Mouse (Mus musculus) heart, embryonic 15.5 days (tissue): Measurements from ENCODE around the gene Grsf1. TPM values are rescaled to one million over a fixed set of nuclear protein-coding genes. Genes with fewer than 3 reads are reported as not detected.

ENCODE experiments used
- ATAC-seq: fragments of 200-750 bp; cut with Nextera tagmentation; replicated peaks from 2 replicates; pipeline ENCODE4 v1.8.0; 2017; ENCODE audit warnings: low read depth, moderate TSS enrichment; ENCODE audit not compliant: insufficient number of reproducible peaks, insufficient read depth, low FRiP score
- H3K27ac ChIP-seq: fragments of 300-500 bp; sonication (generic); 2 replicates; pipeline ENCODE4 v1.5.1; 2015; ENCODE audit warnings: mild to moderate bottlenecking, inconsistent platforms
- H3K27me3 ChIP-seq: fragments of 300-500 bp; sonication (generic); 2 replicates; pipeline ENCODE4 v1.6.1; 2015; ENCODE audit warnings: inconsistent platforms
- H3K36me3 ChIP-seq: fragments of 300-500 bp; sonication (generic); 2 replicates; pipeline ENCODE4 v1.6.1; 2015; ENCODE audit warnings: mild to moderate bottlenecking, inconsistent platforms
- H3K4me1 ChIP-seq: fragments of 300-500 bp; sonication (generic); replicated peaks from 2 replicates; pipeline ENCODE4 v1.6.1; 2015; ENCODE audit warnings: inconsistent platforms
- H3K4me2 ChIP-seq: fragments of 300-500 bp; sonication (generic); 2 replicates; pipeline ENCODE4 v1.6.1; 2015; ENCODE audit warnings: inconsistent platforms, mild to moderate bottlenecking, moderate library complexity
- H3K4me3 ChIP-seq: fragments of 300-500 bp; sonication (generic); 2 replicates; pipeline ENCODE4 v1.5.1; 2015; ENCODE audit warnings: mild to moderate bottlenecking, inconsistent platforms
- H3K9ac ChIP-seq: fragments of 300-500 bp; sonication (generic); 2 replicates; pipeline ENCODE4 v1.6.1; 2015; ENCODE audit warnings: mild to moderate bottlenecking, inconsistent platforms
- H3K9me3 ChIP-seq: fragments of 300-500 bp; sonication (generic); replicated peaks from 2 replicates; pipeline ENCODE4 v1.6.1; 2016; ENCODE audit warnings: inconsistent platforms
- WGBS: fragments of 180-500 bp; shearing (Covaris S2); methylation state at CpG from one replicate; pipeline ENCODE4 v1.1.7; 2015; ENCODE audit warnings: mixed read lengths; 5-methylcytosine and 5-hydroxymethylcytosine counted together
- polyA plus RNA-seq: library from polyadenylated mRNA; unstranded; fragments of >200 nt; fragmentation: Nextera tagmentation; extraction: Ambion mirVana; gene quantifications from 2 replicates; pipeline ENCODE4 v1.2.1, GENCODE M21; 2015

The Grsf1 gene
- polyA plus RNA-seq, 1 experiment from 2014 or later, result 67.4 TPM

DNA sequence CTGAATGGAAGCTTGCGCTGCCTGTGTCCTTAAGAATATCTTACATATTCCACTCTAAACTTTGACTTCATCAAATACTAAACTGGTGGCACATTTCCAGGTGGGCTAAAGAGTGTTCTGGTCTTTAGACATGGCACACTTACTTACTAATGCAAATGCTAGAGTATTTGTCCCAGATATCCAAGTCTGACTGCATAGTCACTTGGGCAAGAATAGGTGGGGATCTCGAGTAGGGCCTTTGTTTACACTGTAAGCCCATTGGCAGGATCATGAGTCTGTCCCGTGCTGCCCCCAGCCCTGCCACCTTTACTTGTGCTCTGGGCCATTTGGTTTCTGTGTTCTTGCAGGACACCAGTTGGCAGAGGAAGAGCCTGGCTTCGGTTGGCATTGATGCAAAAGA, 59.0 kb downstream of the Grsf1 start:
- no peak overlapping the region for H3K27ac ChIP-seq
- H3K9me3 ChIP-seq, result no peaks in the 10 kb centered on the region
- peaks cover 37% of the 10 kb centered on the region for H3K36me3 ChIP-seq
- H3K4me3 ChIP-seq, result no peak overlapping the region
- H3K4me1 ChIP-seq, result no peaks in the 10 kb centered on the region
- no peak overlapping the region for H3K4me2 ChIP-seq
- no peaks in the 10 kb centered on the region for H3K27me3 ChIP-seq
- 80% methylated on average over 4 of the region's 4 CpGs for WGBS
- no peak overlapping the region for H3K9ac ChIP-seq
- no peak for ATAC-seq

DNA sequence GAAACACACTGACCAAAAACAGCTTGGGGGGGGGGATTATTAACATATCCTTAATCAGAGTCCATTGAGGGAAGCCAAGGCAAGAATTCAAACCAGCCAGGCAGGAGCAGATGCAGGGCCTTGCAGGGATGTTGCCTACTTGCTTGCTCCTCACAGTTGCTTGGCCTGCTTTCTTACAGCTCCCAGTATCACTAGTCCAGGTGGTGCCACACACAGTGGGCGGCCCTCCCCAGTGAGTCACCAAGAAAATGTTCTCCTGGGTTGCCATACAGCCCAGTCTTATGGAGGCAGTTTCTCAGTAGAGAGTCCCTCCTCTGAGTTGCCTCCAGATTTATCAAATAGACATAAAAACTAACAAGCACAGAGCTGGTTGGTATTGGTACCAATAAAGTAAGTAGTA, 61.8 kb downstream of the Grsf1 start:
- no peaks in the 10 kb centered on the region for H3K27me3 ChIP-seq
- H3K4me2 ChIP-seq, result no peak overlapping the region
- H3K4me1 ChIP-seq, result no peaks in the 10 kb centered on the region
- ATAC-seq, result no peak
- no peak overlapping the region for H3K27ac ChIP-seq
- no peak overlapping the region for H3K4me3 ChIP-seq
- H3K9me3 ChIP-seq, result no peaks in the 10 kb centered on the region
- H3K36me3 ChIP-seq, result peaks cover 25% of the 10 kb centered on the region; the same call in 1 of the 2 replicates
- WGBS, result 96% methylated on average over 1 of the region's 1 CpGs
- H3K9ac ChIP-seq, result no peak overlapping the region

Other genes with a start within 250 kb of the Grsf1 start
- gene Ambn, start 220.2 kb downstream of the Grsf1 start, polyA plus RNA-seq, result not detected in 2 replicates
- gene Enam, start 188.2 kb downstream of the Grsf1 start, polyA plus RNA-seq, result 0.03 TPM in 1 of 2 replicates, not detected in the other
- gene Jchain, start 148.3 kb downstream of the Grsf1 start, polyA plus RNA-seq, result 0.09 and 0.13 TPM in 2 replicates
- 44.1 and 45.1 TPM in 2 replicates for gene Utp3, start 121.7 kb downstream of the Grsf1 start, polyA plus RNA-seq
- gene Rufy3, start 111.1 kb downstream of the Grsf1 start, polyA plus RNA-seq, result 9.2 and 14.5 TPM in 2 replicates
- 15.5 and 15.7 TPM in 2 replicates for gene Mob1b, start 44.7 kb upstream of the Grsf1 start, polyA plus RNA-seq
- 27.6 and 31.9 TPM in 2 replicates for gene Dck, start 88.8 kb upstream of the Grsf1 start, polyA plus RNA-seq
- 5.1 and 6.0 TPM in 2 replicates for gene Slc4a4, start 210.6 kb upstream of the Grsf1 start, polyA plus RNA-seq